In the genomic region with DNA sequence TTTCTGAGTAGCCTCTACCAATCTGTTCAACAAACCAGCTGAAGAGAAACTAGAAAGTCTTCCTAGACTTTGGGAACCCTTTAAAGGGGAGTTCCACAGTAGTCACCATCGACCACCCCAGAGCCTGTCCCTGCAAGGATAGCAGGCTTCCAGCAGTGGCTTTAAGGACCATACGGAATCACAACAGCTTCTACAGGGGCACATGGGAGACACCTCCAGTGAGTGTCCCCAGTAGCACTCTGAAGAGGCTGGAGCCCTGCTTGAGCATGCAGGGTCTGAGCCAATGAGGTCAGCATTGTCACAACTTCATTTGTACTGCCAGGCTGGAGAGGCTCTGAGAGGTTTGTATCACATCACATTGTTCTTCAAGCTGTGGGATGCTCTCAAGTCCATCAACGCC, we compare ENCODE assay signal across 31 mouse cellular contexts. TPM values are rescaled to one million over a fixed set of nuclear protein-coding genes. Genes with fewer than 3 reads are reported as not detected.
"Had no signal": no experiment of that assay in that cellular context is flagged by ENCODE, and none has a peak within 500 bp of the region (broad histone marks: within the 10 kb centered on the region; RNA-seq: fewer than 3 reads in every experiment).

No protein-coding gene starts in this region.

- H3K27ac ChIP-seq: gastrocnemius, adult 2 months; heart, adult 2 months; hindbrain, embryonic 10.5 days; hindbrain, embryonic 12.5 days; hindbrain, embryonic 14.5 days; intestine, embryonic 15.5 days; layer of hippocampus, adult 2 months; limb, embryonic 13.5 days; limb, embryonic 15.5 days; liver, embryonic 13.5 days; liver, embryonic 15.5 days had no signal

- H3K9me3 ChIP-seq: heart, embryonic 12.5 days; hindbrain, embryonic 10.5 days; hindbrain, embryonic 12.5 days; intestine, embryonic 15.5 days; limb, embryonic 13.5 days; limb, embryonic 15.5 days; liver, embryonic 13.5 days; liver, embryonic 15.5 days had no signal

- H3K36me3 ChIP-seq: heart, embryonic 12.5 days; hindbrain, embryonic 10.5 days; hindbrain, embryonic 12.5 days; intestine, embryonic 15.5 days; limb, embryonic 13.5 days; limb, embryonic 15.5 days; liver, embryonic 13.5 days; liver, embryonic 15.5 days had no signal

- DNase-seq: gastrocnemius, adult 2 months; gastrocnemius, postnatal 10 days; gastrocnemius, postnatal 25 days; heart, adult 2 months; heart, postnatal 10 days; heart, postnatal 4 days; kidney, adult 18-20 months; kidney, adult 8-10 months; kidney, postnatal 10 days; kidney, postnatal 25 days; kidney, postnatal 4 days; left cerebral cortex, postnatal 4 days; liver, embryonic 13.5 days had no signal

- H3K4me3 ChIP-seq: gastrocnemius, adult 2 months; heart, adult 2 months; heart, embryonic 12.5 days; hindbrain, embryonic 10.5 days; hindbrain, embryonic 12.5 days; intestine, embryonic 15.5 days; layer of hippocampus, adult 2 months; limb, embryonic 13.5 days; limb, embryonic 15.5 days; liver, embryonic 13.5 days; liver, embryonic 15.5 days had no signal

- ATAC-seq: hindbrain, embryonic 16.5 days; inflammation-experienced regulatory T-cells, adult 6 months; intestine, embryonic 15.5 days had no signal

- H3K4me1 ChIP-seq: hindbrain, embryonic 10.5 days; limb, embryonic 13.5 days; limb, embryonic 15.5 days had no signal

- H3K4me2 ChIP-seq: heart, embryonic 12.5 days; hindbrain, embryonic 12.5 days; hindbrain, embryonic 14.5 days; intestine, embryonic 15.5 days; limb, embryonic 13.5 days; limb, embryonic 15.5 days; liver, embryonic 13.5 days; liver, embryonic 15.5 days had no signal

- H3K9ac ChIP-seq: heart, embryonic 12.5 days; hindbrain, embryonic 12.5 days; hindbrain, embryonic 14.5 days; intestine, embryonic 15.5 days; limb, embryonic 13.5 days; limb, embryonic 15.5 days; liver, embryonic 13.5 days; liver, embryonic 15.5 days had no signal

- H3K27me3 ChIP-seq: heart, embryonic 12.5 days; hindbrain, embryonic 12.5 days; intestine, embryonic 15.5 days; limb, embryonic 13.5 days; limb, embryonic 15.5 days; liver, embryonic 13.5 days; liver, embryonic 15.5 days had no signal

RNA-seq across cellular contexts. Expression of gene Cxcr2, which starts 3.7 kb away (rescaled TPM):
- polyA plus RNA-seq: heart, embryonic 14.5 days; hindbrain, embryonic 12.5 days; kidney, embryonic 14.5 days had no signal

RNA-seq across cellular contexts. Expression of gene Rufy4, which starts 24.8 kb away (rescaled TPM):
- polyA plus RNA-seq: inflammation-experienced regulatory T-cells, adult 6 months; intestine, postnatal 0 days; kidney, embryonic 14.5 days; liver, embryonic 15.5 days had no signal

RNA-seq across cellular contexts. Expression of gene Cxcr1, which starts 44.3 kb away (rescaled TPM):
- polyA plus RNA-seq: heart, adult 2 months; heart, embryonic 12.5 days; heart, embryonic 14.5 days; heart, embryonic 16.5 days; hindbrain, embryonic 10.5 days; hindbrain, embryonic 12.5 days; hindbrain, embryonic 14.5 days; hindbrain, embryonic 16.5 days; inflammation-experienced regulatory T-cells, adult 6 months; intestine, embryonic 15.5 days; intestine, postnatal 0 days; kidney, embryonic 14.5 days; kidney, embryonic 16.5 days; limb, embryonic 11.5 days; limb, embryonic 13.5 days; limb, embryonic 15.5 days; liver, adult 2 months; liver, embryonic 13.5 days; liver, embryonic 15.5 days had no signal
